Comparison of ENCODE assay signal across 8 mouse cellular contexts in the genomic region with DNA sequence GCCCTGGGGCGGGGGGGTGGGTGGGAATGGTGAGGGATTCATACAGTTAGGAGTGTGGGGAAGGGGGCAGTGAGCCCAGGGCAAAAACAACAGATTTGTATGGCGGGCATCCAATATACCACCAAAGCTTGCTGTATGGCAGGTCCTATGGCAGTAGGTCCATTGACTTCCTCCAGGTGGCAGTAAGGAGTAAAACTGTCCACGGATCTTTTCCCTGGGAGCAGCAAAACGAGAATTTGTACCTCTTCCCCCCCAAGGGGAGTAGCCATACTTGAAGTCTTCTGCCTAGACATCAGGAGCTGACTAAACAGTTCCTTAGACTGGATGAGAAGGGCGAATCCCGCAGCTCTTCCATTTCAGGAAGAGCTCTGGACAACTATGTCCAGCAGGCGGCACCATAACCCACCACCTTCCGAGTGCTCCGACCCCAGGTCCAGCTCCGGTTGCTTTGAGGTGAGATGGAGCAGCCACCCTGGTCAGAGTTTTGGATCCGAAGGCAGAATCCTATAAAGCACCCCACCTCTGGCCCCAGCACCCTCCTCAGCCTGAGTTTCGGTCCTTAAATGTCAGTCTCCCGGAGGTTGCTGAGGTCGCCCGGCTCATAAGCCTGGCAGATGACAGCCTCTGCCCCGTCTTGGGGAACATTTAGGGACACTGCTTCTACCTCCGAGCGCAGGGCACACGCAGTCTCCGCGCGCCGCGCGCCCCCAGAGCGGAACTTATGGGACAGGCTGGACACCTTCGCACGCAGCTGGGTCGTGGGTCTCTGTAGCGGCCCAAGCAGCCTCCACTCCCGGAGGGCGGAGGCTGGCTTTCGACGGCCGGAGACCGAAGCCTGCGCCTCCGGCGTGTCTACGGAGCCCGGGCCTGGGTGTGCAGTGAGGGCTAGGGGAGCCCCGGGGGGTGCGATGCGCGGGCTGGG. TPM values are rescaled to one million over a fixed set of nuclear protein-coding genes. Genes with fewer than 3 reads are reported as not detected.
DNase-seq lines count a peak whose midpoint lies in the region; ATAC-seq and TF ChIP-seq lines count a peak whose summit lies in the region.

No protein-coding gene starts in this region.

- DNase-seq in CD4-positive, CD25-positive, alpha-beta regulatory T cell, adult 2 months (ENCODE audit: low read depth, low spot score) = peak; percentile 76
- DNase-seq in adipocyte (ENCODE audit: low spot score) = peak; percentile 46
- peak; percentile 75 for DNase-seq in embryo, embryonic 9.5 days (ENCODE audit: extremely low spot score)
- peak; percentile 88 for DNase-seq in heart, embryonic 10.5 days (ENCODE audit: low spot score)
- DNase-seq in kidney, adult 8-10 months = peak; percentile 23 to 53
- peak in 2 of 3 experiments; percentile 17 to 22 for DNase-seq in liver, embryonic 14.5 days (ENCODE audit: low read depth in 3 of 3, low spot score in 3 of 3)
- peak; percentile 73 for DNase-seq in naive thymus-derived CD4-positive, alpha-beta T cell, adult 2 months (ENCODE audit: low read depth)
- peak; percentile 63 for DNase-seq in thymus, postnatal 0 days (ENCODE audit: low spot score)

- TF ChIP-seq EP300 in liver, embryonic 14.5 days (IDR thresholded peaks at IDR 0.05; ENCODE audit: low read depth) = no peak

- no peak for ATAC-seq in liver, embryonic 14.5 days (ENCODE audit: insufficient read depth)

- WGBS in heart, embryonic 10.5 days = 3% methylated on average over 45 of the region's 45 CpGs
- 3% methylated on average over 45 of the region's 45 CpGs for WGBS in liver, embryonic 14.5 days (ENCODE audit: insufficient replicate concordance)

- H3K9me3 ChIP-seq in heart, embryonic 10.5 days = no peaks in the 10 kb centered on the region
- H3K9me3 ChIP-seq in liver, embryonic 14.5 days (ENCODE audit: control insufficient read depth, low read length) = no peaks in the 10 kb centered on the region

- peaks cover 91% of the 10 kb centered on the region for H3K27me3 ChIP-seq in heart, embryonic 10.5 days (ENCODE audit: insufficient read depth, poor library complexity, severe bottlenecking)
- peaks cover 34% of the 10 kb centered on the region for H3K27me3 ChIP-seq in liver, embryonic 14.5 days (ENCODE audit: control insufficient read depth, insufficient read depth, low read length)

- H3K36me3 ChIP-seq in heart, embryonic 10.5 days = no peaks in the 10 kb centered on the region
- no peaks in the 10 kb centered on the region for H3K36me3 ChIP-seq in liver, embryonic 14.5 days (replicated peaks; ENCODE audit: control insufficient read depth, insufficient read depth, low read depth)

- H3K4me3 ChIP-seq in heart, embryonic 10.5 days = peak overlapping the region; percentile 63
- H3K4me3 ChIP-seq in liver, embryonic 14.5 days (ENCODE audit: insufficient read depth in 1 of 2, low read depth in 2 of 2, low read length in 2 of 2) = peak overlapping the region; percentile 10 to 43; a peak in 2 of 4 replicates

- no peak overlapping the region for H3K9ac ChIP-seq in liver, embryonic 14.5 days (replicated peaks)

- peak overlapping the region; percentile 43; the same call in 1 of the 2 replicates for H3K27ac ChIP-seq in heart, embryonic 10.5 days
- H3K27ac ChIP-seq in liver, embryonic 14.5 days = no peak overlapping the region

- H3K4me2 ChIP-seq in liver, embryonic 14.5 days (ENCODE audit: low read depth) = peak overlapping the region; percentile 57

- peak; percentile 83 for TF ChIP-seq CTCF in liver, embryonic 14.5 days (IDR thresholded peaks at IDR 0.05; ENCODE audit: low read depth)

- H3K4me1 ChIP-seq in heart, embryonic 10.5 days = peaks cover 27% of the 10 kb centered on the region
- 0 out of 4 replicates have a peak, but pooled peaks cover 0 to 2% of the 10 kb centered on the region in 2 experiments for H3K4me1 ChIP-seq in liver, embryonic 14.5 days (replicated peaks; ENCODE audit: control insufficient read depth in 2 of 2, insufficient read depth in 2 of 2, low read length in 1 of 2)

RNA-seq across cellular contexts. Expression of a gene that starts 16.4 kb away (rescaled TPM):
- polyA plus RNA-seq in heart, embryonic 10.5 days (2016; fragmentation: Nextera tagmentation; extraction: Ambion mirVana) = 0.21 and 0.59 TPM in 2 replicates
- polyA plus RNA-seq in liver, embryonic 14.5 days (2012; rRNA removed) = 0.55 and 0.57 TPM in 2 replicates
- polyA plus RNA-seq in liver, embryonic 14.5 days (2014; fragmentation: Nextera tagmentation; extraction: Ambion mirVana) = 0.30 and 0.63 TPM in 2 replicates
- polyA plus RNA-seq in thymus, postnatal 0 days (2015; fragmentation: Nextera tagmentation; extraction: Ambion mirVana) = 0.09 and 0.25 TPM in 2 replicates

RNA-seq across cellular contexts. Expression of a gene that starts 54.4 kb away (rescaled TPM):
- 26.1 and 28.0 TPM in 2 replicates for polyA plus RNA-seq in heart, embryonic 10.5 days (2016; fragmentation: Nextera tagmentation; extraction: Ambion mirVana)
- polyA plus RNA-seq in liver, embryonic 14.5 days (2012; rRNA removed) = 58.1 and 75.0 TPM in 2 replicates
- polyA plus RNA-seq in liver, embryonic 14.5 days (2014; fragmentation: Nextera tagmentation; extraction: Ambion mirVana) = 70.4 and 85.8 TPM in 2 replicates
- polyA plus RNA-seq in thymus, postnatal 0 days (2015; fragmentation: Nextera tagmentation; extraction: Ambion mirVana) = 35.6 and 40.4 TPM in 2 replicates

Comparison
In these comparisons a context has a peak if more than half of its experiments do, and no peak if none do; other contexts are left out.
1. DNase-seq: peak in every context shown above with its lines; median percentile 88 in heart, embryonic 10.5 days; 76 in CD4-positive, CD25-positive, alpha-beta regulatory T cell, adult 2 months; 75 in embryo, embryonic 9.5 days; 73 in naive thymus-derived CD4-positive, alpha-beta T cell, adult 2 months; 63 in thymus, postnatal 0 days; 46 in adipocyte; 38 in kidney, adult 8-10 months; 20 in liver, embryonic 14.5 days.